Mouse (Mus musculus): ENCODE results near the gene Zswim4. TPM values are rescaled to one million over a fixed set of nuclear protein-coding genes. Genes with fewer than 3 reads are reported as not detected.
"Not testable (repeated sequence)": the region's sequence is repeated elsewhere in the genome, so short reads cannot be mapped to it uniquely, and the experiment has no call there.

Zswim4 gene
- polyA plus RNA-seq (2015; fragmentation: Nextera tagmentation; extraction: Ambion mirVana), result 43.1 and 44.0 TPM in 2 replicates

- peak within 1 kb of the TSS; percentile 92 for H3K9ac ChIP-seq
- WGBS, result 0% methylated on average over 35 of the region's 35 CpGs
- H3K27me3 ChIP-seq, result no peaks in the 10 kb centered on the region
- peaks cover 54% of the 10 kb centered on the region for H3K4me1 ChIP-seq
- ATAC-seq, result peak; percentile 99
- H3K4me3 ChIP-seq, result peak within 1 kb of the TSS; percentile 71
- H3K4me2 ChIP-seq, result peak within 1 kb of the TSS; percentile 78
- H3K36me3 ChIP-seq (ENCODE audit: poor library complexity, severe bottlenecking), result peaks cover 30% of the 10 kb centered on the region
- peak within 1 kb of the TSS; percentile 75 for H3K27ac ChIP-seq
- H3K9me3 ChIP-seq (replicated peaks), result no peaks in the 10 kb centered on the region
These were observed at the start of gene Zswim4 for GRCm38 (mm10) chr8:84236998-84237473. TSS of gene Zswim4 (minus strand) at chr8:84237055.

GRCm38 (mm10) chr8:84285665-84286064 is 48.8 kb upstream of the Zswim4 start:
- WGBS, result 54% methylated on average over 5 of the region's 5 CpGs
- not testable (repeated sequence) for H3K4me3 ChIP-seq

GRCm38 (mm10) chr8:84284608-84285063 is 47.8 kb upstream of the Zswim4 start:
- Histone ChIP-seq H3K9me3 (replicated peaks) (no peaks in the 10 kb centered on the region), H3K36me3 (ENCODE audit: poor library complexity, severe bottlenecking) (no peaks in the 10 kb centered on the region), H3K27me3 (no peaks in the 10 kb centered on the region), H3K4me3 (no peak overlapping the region), H3K4me2 (no peak overlapping the region), H3K9ac (no peak overlapping the region), H3K4me1 (no peaks in the 10 kb centered on the region), H3K27ac (no peak overlapping the region)
- no peak for ATAC-seq
- WGBS, result 50% methylated on average over 9 of the region's 9 CpGs

More at GRCm38 (mm10) chr8:84285665-84286064, 48.8 kb upstream of the Zswim4 start:
- H3K4me1 ChIP-seq; H3K27me3 ChIP-seq; H3K27ac ChIP-seq; H3K36me3 ChIP-seq (ENCODE audit: poor library complexity, severe bottlenecking); H3K4me2 ChIP-seq; H3K9ac ChIP-seq; H3K9me3 ChIP-seq (replicated peaks); ATAC-seq: not testable (repeated sequence)

- Histone ChIP-seq H3K4me2 (no peak overlapping the region), H3K4me1 (no peaks in the 10 kb centered on the region), H3K4me3 (no peak overlapping the region), H3K36me3 (ENCODE audit: poor library complexity, severe bottlenecking) (no peaks in the 10 kb centered on the region), H3K27me3 (no peaks in the 10 kb centered on the region; the same call in 1 of the 2 replicates), H3K27ac (no peak overlapping the region), H3K9me3 (replicated peaks) (no peaks in the 10 kb centered on the region), H3K9ac (no peak overlapping the region)
- no peak for ATAC-seq
- 85% methylated on average over 10 of the region's 10 CpGs for WGBS
These were observed 43.9 kb upstream of the Zswim4 start for GRCm38 (mm10) chr8:84280777-84281176.

GRCm38 (mm10) chr8:84276447-84276846 is 39.6 kb upstream of the Zswim4 start:
- Histone ChIP-seq H3K27ac (no peak overlapping the region), H3K4me3 (no peak overlapping the region), H3K4me1 (no peaks in the 10 kb centered on the region), H3K9ac (no peak overlapping the region), H3K36me3 (ENCODE audit: poor library complexity, severe bottlenecking) (no peaks in the 10 kb centered on the region), H3K9me3 (replicated peaks) (no peaks in the 10 kb centered on the region), H3K27me3 (peaks cover 5% of the 10 kb centered on the region; the same call in 1 of the 2 replicates), H3K4me2 (no peak overlapping the region)
- WGBS, result 66% methylated on average over 1 of the region's 1 CpGs
- ATAC-seq, result no peak

- peaks cover 5% of the 10 kb centered on the region; the same call in 1 of the 2 replicates for H3K27me3 ChIP-seq
- ATAC-seq, result no peak
- peaks cover 13% of the 10 kb centered on the region for H3K4me1 ChIP-seq
- H3K4me2 ChIP-seq, result no peak overlapping the region
- H3K36me3 ChIP-seq (ENCODE audit: poor library complexity, severe bottlenecking), result no peaks in the 10 kb centered on the region
- no peak overlapping the region for H3K9ac ChIP-seq
- H3K9me3 ChIP-seq (replicated peaks), result no peaks in the 10 kb centered on the region
- WGBS, result 84% methylated on average over 3 of the region's 3 CpGs
- H3K27ac ChIP-seq, result no peak overlapping the region
- no peak overlapping the region for H3K4me3 ChIP-seq
These were observed 37.1 kb upstream of the Zswim4 start for GRCm38 (mm10) chr8:84273968-84274367.

- Histone ChIP-seq H3K27ac (no peak overlapping the region), H3K27me3 (peaks cover 5% of the 10 kb centered on the region; the same call in 1 of the 2 replicates), H3K4me3 (no peak overlapping the region), H3K9me3 (replicated peaks) (no peaks in the 10 kb centered on the region), H3K4me1 (peaks cover 16% of the 10 kb centered on the region), H3K4me2 (no peak overlapping the region), H3K36me3 (ENCODE audit: poor library complexity, severe bottlenecking) (0 out of 2 replicates have a peak, but pooled peaks cover 5% of the 10 kb centered on the region), H3K9ac (no peak overlapping the region)
- 80% methylated on average over 4 of the region's 4 CpGs for WGBS
- ATAC-seq, result no peak
These were observed 35.4 kb upstream of the Zswim4 start for GRCm38 (mm10) chr8:84272302-84272701.

- Histone ChIP-seq H3K27ac (peak within 1 kb of the TSS; percentile 64), H3K9me3 (replicated peaks) (no peaks in the 10 kb centered on the region), H3K27me3 (peaks cover 5% of the 10 kb centered on the region; the same call in 1 of the 2 replicates), H3K4me2 (peak within 1 kb of the TSS; percentile 92), H3K4me3 (peak within 1 kb of the TSS; percentile 83), H3K9ac (peak within 1 kb of the TSS; percentile 87), H3K36me3 (ENCODE audit: poor library complexity, severe bottlenecking) (peaks cover 23% of the 10 kb centered on the region), H3K4me1 (peaks cover 16% of the 10 kb centered on the region)
- under 1% methylated on average over 44 of the region's 44 CpGs for WGBS
- ATAC-seq, result peak; percentile 99
These were observed 33.3 kb upstream of the Zswim4 start, which contains the start of gene Ccdc130 for GRCm38 (mm10) chr8:84269950-84270773. TSS of gene Ccdc130 (minus strand) at chr8:84270380.

GRCm38 (mm10) chr8:84261098-84261497 is 24.2 kb upstream of the Zswim4 start:
- Histone ChIP-seq H3K36me3 (ENCODE audit: poor library complexity, severe bottlenecking) (peaks cover 81% of the 10 kb centered on the region), H3K9ac (no peak overlapping the region), H3K27me3 (no peaks in the 10 kb centered on the region), H3K4me2 (no peak overlapping the region), H3K4me1 (peaks cover 14% of the 10 kb centered on the region), H3K27ac (no peak overlapping the region), H3K4me3 (no peak overlapping the region), H3K9me3 (replicated peaks) (no peaks in the 10 kb centered on the region)
- no peak for ATAC-seq
- 93% methylated on average over 4 of the region's 4 CpGs for WGBS

GRCm38 (mm10) chr8:84256822-84257610 is 20.2 kb upstream of the Zswim4 start, which contains the start of gene Mri1:
TSS of gene Mri1 (minus strand) at chr8:84257326.
- H3K9ac ChIP-seq, result peak within 1 kb of the TSS; percentile 89
- no peaks in the 10 kb centered on the region for H3K27me3 ChIP-seq
- peak within 1 kb of the TSS; percentile 92 for H3K27ac ChIP-seq
- peaks cover 74% of the 10 kb centered on the region for H3K36me3 ChIP-seq (ENCODE audit: poor library complexity, severe bottlenecking)
- H3K4me2 ChIP-seq, result peak within 1 kb of the TSS; percentile 97
- H3K4me1 ChIP-seq, result peaks cover 18% of the 10 kb centered on the region
- peak within 1 kb of the TSS; percentile 81 for H3K4me3 ChIP-seq
- no peaks in the 10 kb centered on the region for H3K9me3 ChIP-seq (replicated peaks)
- peak; percentile 93 for ATAC-seq
- under 1% methylated on average over 64 of the region's 64 CpGs for WGBS

GRCm38 (mm10) chr8:84256458-84256821 is 19.6 kb upstream of the Zswim4 start:
- H3K4me1 ChIP-seq, result peaks cover 18% of the 10 kb centered on the region
- WGBS, result 11% methylated on average over 6 of the region's 6 CpGs
- no peak; the same call in none of the 2 replicates for ATAC-seq
- peak overlapping the region; percentile 92 for H3K27ac ChIP-seq
- H3K9ac ChIP-seq, result peak overlapping the region; percentile 89
- H3K9me3 ChIP-seq (replicated peaks), result no peaks in the 10 kb centered on the region
- H3K27me3 ChIP-seq, result no peaks in the 10 kb centered on the region
- H3K36me3 ChIP-seq (ENCODE audit: poor library complexity, severe bottlenecking), result peaks cover 74% of the 10 kb centered on the region
- H3K4me3 ChIP-seq, result peak overlapping the region; percentile 81
- peak overlapping the region; percentile 97 for H3K4me2 ChIP-seq
